Mouse (Mus musculus) bone marrow macrophage, adult 2 months (primary cell): ENCODE measurements around the gene Olfr1366.

Experiments
- CTCF ChIP-seq: IDR thresholded peaks from 2 replicates; pipeline ENCODE4 v1.5.1; 2012; ENCODE audit warnings: low read depth, mild to moderate bottlenecking, low read length, moderate library complexity
- POLR2A ChIP-seq: IDR thresholded peaks from 2 replicates; pipeline ENCODE4 v1.6.1; 2012; ENCODE audit warnings: mild to moderate bottlenecking, low read depth, low read length, borderline replicate concordance

DNA sequence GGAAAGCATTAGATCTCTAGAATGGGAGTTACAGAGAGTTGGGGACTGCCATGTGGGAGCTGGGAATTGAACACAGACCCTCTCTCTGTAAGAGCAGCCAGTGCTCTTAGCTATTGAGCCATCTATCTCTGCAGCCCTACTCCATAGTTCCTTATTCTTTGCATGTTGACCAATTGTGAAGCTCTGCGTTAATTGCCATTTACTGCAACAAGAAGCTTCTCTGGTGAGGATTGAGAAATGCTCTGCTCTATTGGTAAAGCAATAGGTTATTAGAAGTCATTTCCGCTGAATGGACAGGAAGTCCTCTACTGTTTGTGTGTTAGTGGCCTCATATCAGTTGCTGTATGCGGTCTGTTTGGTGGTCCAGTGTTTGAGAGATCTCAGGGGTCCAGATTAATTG lies 6.9 kb upstream of the Olfr1366 start:
- TF ChIP-seq CTCF (no peak), POLR2A (no peak)
